Mouse (Mus musculus): ENCODE results near the gene Aftph. TPM values are rescaled to one million over a fixed set of nuclear protein-coding genes. Genes with fewer than 3 reads are reported as not detected.

Gene Aftph
- total and polyA plus RNA-seq, 2 experiments from 2014 or later, result 22.8 to 40.6 TPM

DNA sequence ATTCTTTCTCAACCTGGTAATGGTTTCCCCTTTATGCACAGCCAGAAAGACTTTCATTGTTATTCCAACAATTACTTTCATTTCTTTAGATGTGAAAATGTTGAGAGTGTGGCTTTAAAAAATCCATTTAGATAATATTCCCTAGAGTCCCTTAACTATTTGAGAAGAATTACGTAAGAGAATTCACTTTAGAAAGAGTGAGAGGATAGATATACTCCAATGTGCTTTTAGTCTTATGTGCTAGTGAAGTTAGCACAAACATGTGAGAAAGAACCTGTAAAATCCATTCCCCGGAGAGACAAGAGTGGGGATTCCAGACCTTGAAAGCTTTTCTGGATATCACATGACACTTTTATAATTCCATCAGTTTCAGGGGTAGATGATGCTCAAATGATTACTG lies 9.2 kb upstream of the Aftph start:
- DNase-seq (ENCODE audit: low spot score) (no peak), ATAC-seq (no peak)
- no peak overlapping the region for H3K4me2 ChIP-seq (ENCODE audit: low read depth, low read length)
- no peaks in the 10 kb centered on the region for H3K36me3 ChIP-seq (ENCODE audit: insufficient read depth, low read length)
- H3K4me1 ChIP-seq (ENCODE audit: insufficient read depth, low read length), result no peaks in the 10 kb centered on the region
- no peak overlapping the region for H3K9ac ChIP-seq (replicated peaks; ENCODE audit: low read length)
- H3K27ac ChIP-seq, result no peak overlapping the region
- no peak for TF ChIP-seq CTCF (IDR thresholded peaks at IDR 0.05; ENCODE audit: low read depth)
- peaks cover 6% of the 10 kb centered on the region; the same call in 1 of the 2 replicates for H3K9me3 ChIP-seq (ENCODE audit: low read length)
- WGBS, result 82% methylated on average over 2 of the region's 2 CpGs
- no peak overlapping the region for H3K4me3 ChIP-seq (ENCODE audit: low read length)
- no peaks in the 10 kb centered on the region for H3K27me3 ChIP-seq (ENCODE audit: insufficient read depth, low read length)

DNA sequence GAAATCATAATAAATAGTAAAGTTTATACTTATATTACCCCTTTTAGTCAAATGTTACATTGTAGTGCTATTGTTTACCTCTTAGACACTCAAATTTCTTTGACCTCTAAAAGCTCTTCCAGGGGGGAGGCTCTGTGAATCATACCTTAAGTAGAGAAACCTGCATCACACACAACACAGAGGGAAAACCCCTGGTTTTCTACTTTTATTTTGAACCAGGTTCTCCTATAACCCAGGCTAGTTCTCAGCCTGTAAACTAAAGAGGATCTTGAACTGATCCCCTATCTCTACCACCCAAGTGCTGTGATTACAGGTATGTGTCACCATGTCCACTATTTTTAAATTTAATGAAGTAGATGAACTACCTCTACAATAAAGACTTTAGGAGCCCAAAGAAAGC lies 2.0 kb upstream of the Aftph start:
- Histone ChIP-seq H3K36me3 (ENCODE audit: insufficient read depth, low read length) (no peaks in the 10 kb centered on the region), H3K4me3 (ENCODE audit: low read length) (no peak overlapping the region), H3K27me3 (ENCODE audit: insufficient read depth, low read length) (no peaks in the 10 kb centered on the region), H3K27ac (no peak overlapping the region), H3K4me2 (ENCODE audit: low read depth, low read length) (no peak overlapping the region), H3K4me1 (ENCODE audit: insufficient read depth, low read length) (no peaks in the 10 kb centered on the region), H3K9ac (replicated peaks; ENCODE audit: low read length) (no peak overlapping the region), H3K9me3 (ENCODE audit: low read length) (no peaks in the 10 kb centered on the region)
- no peak for TF ChIP-seq CTCF (IDR thresholded peaks at IDR 0.05; ENCODE audit: low read depth)
- DNase-seq (ENCODE audit: low spot score) (no peak), ATAC-seq (no peak)

DNA sequence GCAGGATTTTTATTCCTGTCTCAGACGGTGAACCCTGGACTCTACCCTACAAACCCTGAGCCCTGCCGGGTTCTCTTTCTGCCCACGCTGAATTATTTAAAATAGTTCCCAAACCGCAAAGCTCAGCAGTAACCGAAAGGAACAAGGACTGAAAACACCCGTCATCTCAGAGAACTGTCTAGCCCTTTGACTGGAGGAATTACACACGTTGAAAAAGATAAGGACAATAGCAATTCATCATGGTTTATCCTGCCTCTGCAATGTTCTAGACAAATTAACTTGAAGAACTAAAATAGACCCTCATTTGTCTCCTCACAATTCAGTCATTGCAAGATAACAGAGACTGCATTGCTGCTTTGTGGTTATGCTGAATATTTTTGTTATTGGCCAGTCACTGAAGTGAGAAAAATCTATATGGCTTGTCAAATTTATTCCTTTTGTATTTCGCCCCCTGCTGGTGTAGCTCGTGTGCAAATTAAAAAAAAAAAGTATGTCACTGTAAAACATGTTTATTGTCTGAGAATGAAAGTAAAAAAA lies 1.0 kb upstream of the Aftph start:
- H3K27ac ChIP-seq, result peak overlapping the region; percentile 96
- no peaks in the 10 kb centered on the region for H3K4me1 ChIP-seq (ENCODE audit: insufficient read depth, low read length)
- peak overlapping the region; percentile 92 for H3K4me2 ChIP-seq (ENCODE audit: low read depth, low read length)
- no peak for ATAC-seq
- H3K9me3 ChIP-seq (ENCODE audit: low read length), result no peaks in the 10 kb centered on the region
- H3K36me3 ChIP-seq (ENCODE audit: insufficient read depth, low read length), result no peaks in the 10 kb centered on the region
- H3K4me3 ChIP-seq (ENCODE audit: low read length), result peak overlapping the region; percentile 98
- no peaks in the 10 kb centered on the region for H3K27me3 ChIP-seq (ENCODE audit: insufficient read depth, low read length)
- H3K9ac ChIP-seq (replicated peaks; ENCODE audit: low read length), result peak overlapping the region; percentile 88
- under 1% methylated on average over 9 of the region's 9 CpGs for WGBS
- peak; percentile 89 for DNase-seq (ENCODE audit: low spot score)
- TF ChIP-seq CTCF (IDR thresholded peaks at IDR 0.05; ENCODE audit: low read depth), result peak; percentile 71

DNA sequence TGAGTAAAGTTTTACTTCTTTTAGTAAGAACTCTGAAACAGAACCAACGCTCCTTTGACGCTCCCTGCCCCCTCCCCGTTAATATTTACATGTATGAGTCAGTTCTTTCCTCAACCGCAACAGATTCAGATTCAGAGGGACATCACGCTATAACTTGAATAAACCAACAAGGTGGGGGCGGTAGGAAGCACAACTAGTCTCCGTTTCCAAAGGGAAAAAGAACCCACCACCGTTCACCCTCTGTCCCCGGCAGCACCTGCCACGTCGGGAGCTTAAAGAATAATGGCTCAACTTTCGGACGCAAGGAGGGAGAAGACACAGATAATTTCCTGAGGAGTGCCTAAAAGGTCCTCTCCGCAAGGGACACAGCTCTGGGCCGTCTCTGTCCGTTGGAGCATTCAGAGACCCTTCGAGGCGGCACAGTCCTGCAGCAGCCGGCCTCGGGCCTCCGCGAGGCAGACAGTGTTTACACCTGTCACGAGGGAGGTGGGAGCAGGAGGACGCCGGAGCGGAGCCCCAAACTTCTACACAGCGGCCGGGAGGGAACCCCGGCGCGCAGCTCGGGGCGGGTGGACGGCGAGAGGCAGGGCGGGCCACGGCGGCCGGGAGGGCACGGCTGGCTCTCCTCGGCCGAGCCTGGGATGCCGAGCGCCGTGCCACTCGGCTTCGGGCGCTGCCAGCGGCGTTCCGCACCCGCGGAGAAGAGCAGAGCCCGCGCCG lies 748 bp downstream of the Aftph start:
- peak overlapping the region; percentile 98 for H3K4me3 ChIP-seq (ENCODE audit: low read length)
- H3K9ac ChIP-seq (replicated peaks; ENCODE audit: low read length), result peak overlapping the region; percentile 88
- no peaks in the 10 kb centered on the region for H3K4me1 ChIP-seq (ENCODE audit: insufficient read depth, low read length)
- ATAC-seq (peak; percentile 46), DNase-seq (ENCODE audit: low spot score) (peak; percentile 39)
- no peaks in the 10 kb centered on the region for H3K36me3 ChIP-seq (ENCODE audit: insufficient read depth, low read length)
- no peaks in the 10 kb centered on the region for H3K27me3 ChIP-seq (ENCODE audit: insufficient read depth, low read length)
- peak overlapping the region; percentile 96 for H3K27ac ChIP-seq
- TF ChIP-seq CTCF (IDR thresholded peaks at IDR 0.05; ENCODE audit: low read depth), result no peak
- H3K4me2 ChIP-seq (ENCODE audit: low read depth, low read length), result peak overlapping the region; percentile 92
- under 1% methylated on average over 43 of the region's 56 CpGs for WGBS
- no peaks in the 10 kb centered on the region for H3K9me3 ChIP-seq (ENCODE audit: low read length)

DNA sequence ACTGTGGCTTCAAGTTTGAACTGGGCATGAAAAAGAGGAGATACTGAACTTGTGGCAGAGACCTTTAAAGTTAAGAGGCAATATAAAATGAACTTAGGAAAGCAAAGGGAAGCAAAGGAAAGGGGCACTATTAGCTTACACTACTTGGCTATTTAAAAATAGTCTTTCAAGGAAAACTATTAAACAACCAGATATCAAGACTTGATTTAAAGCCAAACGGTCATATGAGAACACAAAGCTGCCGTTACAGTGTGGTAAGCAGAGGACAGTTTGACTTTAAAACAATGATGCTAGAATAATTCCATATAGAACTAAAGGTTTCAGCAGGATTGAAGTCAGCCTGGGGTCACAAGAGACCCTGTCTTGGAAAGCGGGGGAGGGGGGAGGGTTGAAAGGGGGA lies 7.3 kb downstream of the Aftph start:
- H3K27ac ChIP-seq, result no peak overlapping the region
- no peaks in the 10 kb centered on the region for H3K27me3 ChIP-seq (ENCODE audit: insufficient read depth, low read length)
- ATAC-seq (no peak), DNase-seq (ENCODE audit: low spot score) (no peak)
- no peak for TF ChIP-seq CTCF (IDR thresholded peaks at IDR 0.05; ENCODE audit: low read depth)
- no peak overlapping the region for H3K9ac ChIP-seq (replicated peaks; ENCODE audit: low read length)
- WGBS, result 62% methylated on average over 3 of the region's 3 CpGs
- H3K4me3 ChIP-seq (ENCODE audit: low read length), result no peak overlapping the region
- H3K36me3 ChIP-seq (ENCODE audit: insufficient read depth, low read length), result no peaks in the 10 kb centered on the region
- no peaks in the 10 kb centered on the region for H3K4me1 ChIP-seq (ENCODE audit: insufficient read depth, low read length)
- H3K9me3 ChIP-seq (ENCODE audit: low read length), result no peaks in the 10 kb centered on the region
- no peak overlapping the region for H3K4me2 ChIP-seq (ENCODE audit: low read depth, low read length)

DNA sequence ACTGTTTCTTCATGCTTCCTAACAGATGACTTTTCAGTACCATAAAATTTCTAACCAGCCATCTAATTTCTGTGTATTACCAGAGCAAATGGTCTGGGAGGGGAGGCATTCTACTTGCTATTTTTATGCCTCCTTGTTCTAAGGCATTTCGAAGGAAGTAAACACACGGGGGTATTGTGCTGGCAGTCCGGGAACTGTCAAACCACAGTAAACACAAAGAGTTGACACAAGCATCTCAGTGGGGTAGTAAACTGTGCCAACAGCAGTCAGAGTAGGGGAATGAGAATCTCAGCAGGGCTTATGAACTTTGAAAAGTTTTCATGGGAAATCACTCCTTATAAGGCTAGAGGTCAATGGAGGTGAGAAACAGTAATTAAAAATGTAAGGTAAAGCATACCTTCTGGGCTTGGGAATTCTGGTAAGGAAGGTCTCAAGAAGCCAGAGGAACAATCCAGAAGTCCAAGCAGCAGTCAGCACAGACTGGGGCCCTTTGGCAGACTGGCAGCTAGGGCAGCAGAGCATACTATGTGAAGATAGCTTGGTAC lies 7.8 kb downstream of the Aftph start:
- no peaks in the 10 kb centered on the region for H3K36me3 ChIP-seq (ENCODE audit: insufficient read depth, low read length)
- H3K9me3 ChIP-seq (ENCODE audit: low read length), result no peaks in the 10 kb centered on the region
- no peaks in the 10 kb centered on the region for H3K4me1 ChIP-seq (ENCODE audit: insufficient read depth, low read length)
- H3K27ac ChIP-seq, result no peak overlapping the region
- H3K9ac ChIP-seq (replicated peaks; ENCODE audit: low read length), result no peak overlapping the region
- no peak for TF ChIP-seq CTCF (IDR thresholded peaks at IDR 0.05; ENCODE audit: low read depth)
- DNase-seq (ENCODE audit: low spot score) (no peak), ATAC-seq (no peak)
- 23% methylated on average over 3 of the region's 3 CpGs for WGBS
- H3K4me3 ChIP-seq (ENCODE audit: low read length), result no peak overlapping the region
- no peaks in the 10 kb centered on the region for H3K27me3 ChIP-seq (ENCODE audit: insufficient read depth, low read length)
- H3K4me2 ChIP-seq (ENCODE audit: low read depth, low read length), result no peak overlapping the region

DNA sequence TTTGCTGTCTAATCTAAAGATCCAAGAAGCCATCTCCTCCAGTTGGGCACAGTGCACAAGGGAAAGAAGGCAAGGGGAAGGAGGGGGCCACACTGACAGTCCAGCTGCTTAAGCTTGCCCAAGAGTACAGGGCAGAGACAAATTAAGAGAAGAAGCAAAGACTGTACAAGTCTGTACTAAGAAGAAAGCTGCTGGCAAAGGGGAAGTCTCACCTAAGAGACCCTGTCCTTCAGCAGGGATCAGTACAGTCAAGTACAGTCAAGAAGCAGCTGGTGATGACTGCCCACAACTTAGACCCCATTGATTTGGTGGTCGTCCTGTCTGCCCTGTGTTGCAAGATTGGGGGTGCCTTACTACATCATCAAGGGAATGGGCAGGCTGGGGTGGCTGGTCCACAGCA lies 12.0 kb downstream of the Aftph start:
- 90% methylated on average over 1 of the region's 1 CpGs for WGBS
- Histone ChIP-seq H3K4me1 (ENCODE audit: insufficient read depth, low read length) (no peaks in the 10 kb centered on the region), H3K36me3 (ENCODE audit: insufficient read depth, low read length) (no peaks in the 10 kb centered on the region; the same call in 1 of the 2 replicates), H3K4me3 (ENCODE audit: low read length) (no peak overlapping the region), H3K4me2 (ENCODE audit: low read depth, low read length) (no peak overlapping the region), H3K27ac (no peak overlapping the region), H3K27me3 (ENCODE audit: insufficient read depth, low read length) (no peaks in the 10 kb centered on the region), H3K9ac (replicated peaks; ENCODE audit: low read length) (no peak overlapping the region), H3K9me3 (ENCODE audit: low read length) (no peaks in the 10 kb centered on the region)
- ATAC-seq (no peak), DNase-seq (ENCODE audit: low spot score) (no peak)
- TF ChIP-seq CTCF (IDR thresholded peaks at IDR 0.05; ENCODE audit: low read depth), result no peak

Data from hindbrain, postnatal 0 days (tissue).